Mouse (Mus musculus) liver, adult 2 months (tissue): ENCODE data around the gene Shisa2.

ENCODE experiments used
- CTCF ChIP-seq: fragments of 200-500 bp; IDR thresholded peaks from 2 replicates; pipeline ENCODE4 v1.5.1; 2011; ENCODE audit warnings: low read depth, low read length, control low read depth
- POLR2A ChIP-seq: fragments of 200-500 bp; IDR thresholded peaks from 2 replicates; pipeline ENCODE4 v1.6.1; 2011; ENCODE audit warnings: low read length, control low read depth; ENCODE audit not compliant: insufficient read depth; ENCODE audit errors: extremely low read depth

DNA sequence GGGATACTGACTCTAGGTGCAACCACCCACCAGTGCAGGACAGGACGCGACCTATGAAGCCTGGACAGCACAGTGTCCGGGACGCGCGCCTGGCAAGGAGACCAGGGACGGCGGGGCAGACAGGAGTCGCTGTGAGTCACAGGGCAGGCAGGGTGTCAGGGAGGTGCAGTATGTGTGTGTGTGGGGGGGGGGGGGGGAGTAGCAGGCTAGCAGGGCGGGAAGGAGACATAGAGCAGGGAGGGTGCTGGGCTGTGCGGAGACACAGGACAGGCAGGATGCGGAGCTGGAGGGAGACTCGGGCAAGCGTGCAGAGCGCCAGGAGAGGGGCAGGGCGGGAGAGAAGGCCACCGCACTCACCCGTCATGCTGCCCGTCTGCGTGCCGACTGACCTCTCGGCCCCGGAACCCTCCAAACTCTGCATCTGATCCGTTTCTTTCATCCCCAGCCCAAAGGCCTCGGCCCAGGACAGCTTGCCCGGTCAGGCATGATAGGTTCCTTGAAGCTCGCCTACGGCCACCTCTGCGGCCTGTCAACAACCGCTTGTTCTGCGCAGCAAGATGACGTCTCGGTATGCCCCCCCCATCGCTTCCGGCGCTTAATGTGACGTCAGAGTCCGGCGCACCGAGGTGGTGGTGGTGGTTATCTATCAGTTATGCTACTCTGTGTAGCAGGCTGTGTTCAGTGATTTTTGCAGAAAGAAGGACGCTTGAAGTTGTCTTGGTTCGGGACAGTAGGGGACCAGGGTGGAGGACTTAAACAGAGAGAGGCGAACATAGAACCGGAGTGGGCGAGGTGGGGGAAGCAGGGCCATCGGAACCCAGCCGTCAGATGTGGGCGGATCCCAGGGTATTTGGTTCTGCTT is 27.5 kb upstream of the Shisa2 start, which contains the start of gene Cdadc1:
- TF ChIP-seq CTCF, result peak; percentile 50
- peak; percentile 77 for TF ChIP-seq POLR2A
